Mouse (Mus musculus) bone marrow macrophage, adult 2 months (primary cell): ENCODE measurements at regions not wholly inside any gene's neighbourhood (a gene's known extent, or its start where the extent isn't known, plus 50 kb on each side); places are given as distances from the start of the nearest gene placed in this dataset.

ENCODE experiments used
- CTCF ChIP-seq: IDR thresholded peaks from 2 replicates; pipeline ENCODE4 v1.5.1; 2012; ENCODE audit warnings: low read depth, mild to moderate bottlenecking, low read length, moderate library complexity
- POLR2A ChIP-seq: IDR thresholded peaks from 2 replicates; pipeline ENCODE4 v1.6.1; 2012; ENCODE audit warnings: mild to moderate bottlenecking, low read depth, low read length, borderline replicate concordance

DNA sequence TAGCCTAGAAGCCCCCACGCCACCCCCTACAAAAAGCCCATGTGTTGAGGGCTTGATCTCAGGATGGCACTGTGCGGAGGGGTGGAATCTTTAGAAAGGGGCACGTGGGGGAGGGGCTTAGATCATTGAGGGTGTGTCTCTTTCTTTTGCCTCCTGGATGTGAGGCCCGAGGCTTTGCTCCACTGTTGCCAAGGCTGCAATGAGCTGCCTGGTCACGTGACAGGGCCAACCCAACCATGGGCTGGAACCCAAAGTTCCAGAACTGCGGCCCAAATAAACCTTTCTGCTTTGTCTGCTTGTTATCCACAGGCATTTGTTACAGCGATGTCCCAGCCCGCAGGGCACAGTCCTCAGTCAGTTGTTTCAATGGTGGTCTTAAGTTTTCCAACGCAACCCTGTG, 96.5 kb upstream of the Ubl3 start:
- TF ChIP-seq POLR2A = no peak
- TF ChIP-seq CTCF = no peak
